28 mouse cellular contexts compared by ENCODE assay signal in the genomic region with DNA sequence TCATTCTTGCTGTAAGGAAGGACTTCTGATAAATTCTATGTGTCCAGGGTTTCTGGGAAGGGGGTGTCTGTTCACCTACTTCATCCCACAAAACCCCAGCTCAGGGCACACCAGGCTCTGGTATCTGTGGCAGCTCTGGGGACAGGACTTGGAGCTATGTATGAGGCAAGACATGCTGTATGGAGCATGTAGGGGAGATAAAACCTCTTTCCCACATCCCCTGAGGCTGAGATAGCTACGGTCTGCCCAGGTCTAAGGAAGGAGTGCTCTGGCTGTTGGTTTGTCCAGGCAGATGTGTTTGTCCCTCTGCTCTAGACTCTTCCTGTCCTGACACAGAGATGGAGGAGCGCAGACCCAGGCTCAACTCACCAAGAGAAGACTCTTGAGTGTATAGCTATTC. TPM values are rescaled to one million over a fixed set of nuclear protein-coding genes. Genes with fewer than 3 reads are reported as not detected.
DNase-seq lines count a peak whose midpoint lies in the region; ATAC-seq and TF ChIP-seq lines count a peak whose summit lies in the region.
"Had no signal": no experiment of that assay in that cellular context is flagged by ENCODE, and none has a peak within 500 bp of the region (broad histone marks: within the 10 kb centered on the region; RNA-seq: fewer than 3 reads in every experiment).

No protein-coding gene starts in this region.

- H3K9me3 ChIP-seq in liver, postnatal 0 days (ENCODE audit: low read length): no peaks in the 10 kb centered on the region
- no peaks in the 10 kb centered on the region for H3K9me3 ChIP-seq in liver, embryonic 11.5 days (ENCODE audit: control insufficient read depth, low read length)
- H3K9me3 ChIP-seq in liver, embryonic 14.5 days (ENCODE audit: control insufficient read depth, low read length): no peaks in the 10 kb centered on the region
- no peaks in the 10 kb centered on the region for H3K9me3 ChIP-seq in hindbrain, embryonic 14.5 days (ENCODE audit: control insufficient read depth, low read length)
- H3K9me3 ChIP-seq: embryonic facial prominence, embryonic 12.5 days; embryonic facial prominence, embryonic 15.5 days; hindbrain, embryonic 10.5 days; hindbrain, embryonic 13.5 days had no signal

- no peak for TF ChIP-seq EP300 in liver, postnatal 0 days (IDR thresholded peaks at IDR 0.05; ENCODE audit: low read depth)
- TF ChIP-seq EP300 in liver, embryonic 14.5 days (IDR thresholded peaks at IDR 0.05; ENCODE audit: low read depth): no peak

- no peak for TF ChIP-seq CTCF in liver, postnatal 0 days (IDR thresholded peaks at IDR 0.05; ENCODE audit: low read depth)
- no peak for TF ChIP-seq CTCF in liver, embryonic 14.5 days (IDR thresholded peaks at IDR 0.05; ENCODE audit: low read depth)
- no peak for TF ChIP-seq CTCF in layer of hippocampus, adult 2 months (conservative IDR thresholded peaks at IDR 0.05)

- no peaks in the 10 kb centered on the region for H3K36me3 ChIP-seq in liver, postnatal 0 days (replicated peaks; ENCODE audit: insufficient read depth, low read length)
- no peaks in the 10 kb centered on the region for H3K36me3 ChIP-seq in liver, embryonic 11.5 days (ENCODE audit: control insufficient read depth, insufficient read depth, low read length)
- H3K36me3 ChIP-seq in liver, embryonic 14.5 days (replicated peaks; ENCODE audit: control insufficient read depth, insufficient read depth, low read depth): no peaks in the 10 kb centered on the region
- peaks cover 42% of the 10 kb centered on the region for H3K36me3 ChIP-seq in hindbrain, embryonic 14.5 days (replicated peaks; ENCODE audit: control insufficient read depth, insufficient read depth)
- H3K36me3 ChIP-seq: embryonic facial prominence, embryonic 12.5 days; embryonic facial prominence, embryonic 15.5 days; hindbrain, embryonic 10.5 days had no signal

- no peak overlapping the region for H3K9ac ChIP-seq in liver, postnatal 0 days (replicated peaks)
- no peak overlapping the region for H3K9ac ChIP-seq in liver, embryonic 11.5 days (ENCODE audit: low read depth, low read length)
- H3K9ac ChIP-seq in liver, embryonic 14.5 days (replicated peaks): no peak overlapping the region
- no peak overlapping the region for H3K9ac ChIP-seq in hindbrain, embryonic 14.5 days
- H3K9ac ChIP-seq: embryonic facial prominence, embryonic 12.5 days; embryonic facial prominence, embryonic 15.5 days; forebrain, postnatal 0 days; hindbrain, embryonic 13.5 days had no signal

- WGBS in liver, postnatal 0 days (ENCODE audit: insufficient replicate concordance): 76% methylated on average over 2 of the region's 2 CpGs
- WGBS in liver, embryonic 11.5 days: 60% methylated on average over 2 of the region's 2 CpGs
- WGBS in liver, embryonic 14.5 days (ENCODE audit: insufficient replicate concordance): 52% methylated on average over 2 of the region's 2 CpGs
- 92% methylated on average over 2 of the region's 2 CpGs for WGBS in hindbrain, embryonic 14.5 days

- H3K4me1 ChIP-seq in liver, postnatal 0 days (ENCODE audit: insufficient read depth): no peaks in the 10 kb centered on the region; the same call in 1 of the 2 replicates
- peaks cover 7% of the 10 kb centered on the region for H3K4me1 ChIP-seq in liver, embryonic 11.5 days (replicated peaks; ENCODE audit: control insufficient read depth, insufficient read depth, low read length)
- peaks cover 24 to 27% of the 10 kb centered on the region in 2 experiments for H3K4me1 ChIP-seq in liver, embryonic 14.5 days (replicated peaks; ENCODE audit: control insufficient read depth in 2 of 2, insufficient read depth in 2 of 2, low read length in 1 of 2)
- no peaks in the 10 kb centered on the region for H3K4me1 ChIP-seq in hindbrain, embryonic 14.5 days (replicated peaks; ENCODE audit: control insufficient read depth, insufficient read depth, low read length)
- H3K4me1 ChIP-seq: embryonic facial prominence, embryonic 12.5 days had no signal

- no peak overlapping the region for H3K4me3 ChIP-seq in liver, postnatal 0 days (ENCODE audit: low read depth, low read length)
- H3K4me3 ChIP-seq in liver, embryonic 11.5 days (ENCODE audit: low read depth, low read length): no peak overlapping the region
- H3K4me3 ChIP-seq in liver, embryonic 14.5 days (ENCODE audit: insufficient read depth in 1 of 2, low read depth in 2 of 2, low read length in 2 of 2): no peak overlapping the region
- no peak overlapping the region for H3K4me3 ChIP-seq in hindbrain, embryonic 14.5 days (replicated peaks; ENCODE audit: low read length)
- no peak overlapping the region for H3K4me3 ChIP-seq in layer of hippocampus, adult 2 months
- H3K4me3 ChIP-seq: embryonic facial prominence, embryonic 12.5 days; embryonic facial prominence, embryonic 15.5 days; gastrocnemius, adult 2 months; hindbrain, embryonic 10.5 days; hindbrain, embryonic 13.5 days had no signal

- H3K27me3 ChIP-seq in liver, postnatal 0 days (ENCODE audit: insufficient read depth, low read length): no peaks in the 10 kb centered on the region
- H3K27me3 ChIP-seq in liver, embryonic 11.5 days (replicated peaks; ENCODE audit: control insufficient read depth, insufficient read depth, low read length): no peaks in the 10 kb centered on the region
- no peaks in the 10 kb centered on the region for H3K27me3 ChIP-seq in liver, embryonic 14.5 days (ENCODE audit: control insufficient read depth, insufficient read depth, low read length)
- no peaks in the 10 kb centered on the region for H3K27me3 ChIP-seq in hindbrain, embryonic 14.5 days (ENCODE audit: control insufficient read depth, insufficient read depth, low read length)
- H3K27me3 ChIP-seq: embryonic facial prominence, embryonic 12.5 days; embryonic facial prominence, embryonic 15.5 days; hindbrain, embryonic 13.5 days had no signal

- no peak overlapping the region for H3K4me2 ChIP-seq in liver, postnatal 0 days (ENCODE audit: low read depth, low read length)
- H3K4me2 ChIP-seq in liver, embryonic 11.5 days: no peak overlapping the region; the same call in 1 of the 2 replicates
- H3K4me2 ChIP-seq in liver, embryonic 14.5 days (ENCODE audit: low read depth): peak overlapping the region; percentile 77
- H3K4me2 ChIP-seq in hindbrain, embryonic 14.5 days (replicated peaks): no peak overlapping the region
- H3K4me2 ChIP-seq: embryonic facial prominence, embryonic 12.5 days; embryonic facial prominence, embryonic 15.5 days; heart, embryonic 11.5 days; hindbrain, embryonic 13.5 days had no signal

- H3K27ac ChIP-seq in liver, postnatal 0 days (ENCODE audit: low read depth): no peak overlapping the region
- H3K27ac ChIP-seq in liver, embryonic 11.5 days (ENCODE audit: low read depth, low read length): no peak overlapping the region
- H3K27ac ChIP-seq in liver, embryonic 14.5 days: peak overlapping the region; percentile 81
- H3K27ac ChIP-seq in hindbrain, embryonic 14.5 days: no peak overlapping the region
- H3K27ac ChIP-seq in layer of hippocampus, adult 2 months: no peak overlapping the region
- H3K27ac ChIP-seq: embryonic facial prominence, embryonic 12.5 days; embryonic facial prominence, embryonic 15.5 days; gastrocnemius, adult 2 months; hindbrain, embryonic 10.5 days; hindbrain, embryonic 13.5 days; hindbrain, postnatal 0 days had no signal

- peak; percentile 41 for DNase-seq in liver
- no peak for DNase-seq in liver, postnatal 0 days
- DNase-seq in liver, embryonic 11.5 days (ENCODE audit: low spot score): no peak
- peak in 1 of 3 experiments; percentile 24 for DNase-seq in liver, embryonic 14.5 days (ENCODE audit: low read depth in 3 of 3, low spot score in 3 of 3)
- DNase-seq in urinary bladder, adult 18-20 months (ENCODE audit: low spot score in 2 of 2): no peak
- no peak for DNase-seq in hindbrain, embryonic 14.5 days (ENCODE audit: low spot score)
- DNase-seq in layer of hippocampus, adult 2 months (ENCODE audit: low spot score in 2 of 2): no peak
- DNase-seq: adrenal gland, postnatal 14 days; cerebellum, adult 18-20 months; cerebellum, adult 9-10 months; cerebellum, postnatal 25 days; forebrain, postnatal 0 days; gastrocnemius, adult 2 months; gastrocnemius, postnatal 14 days; heart, adult 11 months had no signal

- ATAC-seq in liver, postnatal 0 days: no peak
- ATAC-seq in liver, embryonic 11.5 days (replicated peaks; ENCODE audit: low FRiP score): peak; percentile 61
- ATAC-seq in liver, embryonic 14.5 days (ENCODE audit: insufficient read depth): peak; percentile 63
- no peak for ATAC-seq in hindbrain, embryonic 14.5 days (ENCODE audit: low FRiP score)
- ATAC-seq: activated CD4-positive, CD25-positive, alpha-beta regulatory T cell, adult 4 months; forebrain, embryonic 14.5 days; forebrain, postnatal 0 days; hindbrain, postnatal 0 days had no signal

RNA-seq across cellular contexts. Expression of a gene that starts 35.6 kb away (rescaled TPM):
- polyA plus RNA-seq in liver, postnatal 0 days (2015; fragmentation: Nextera tagmentation; extraction: Ambion mirVana): 0.02 and 0.05 TPM in 2 replicates
- polyA plus RNA-seq in liver, embryonic 11.5 days (2014; fragmentation: Nextera tagmentation; extraction: Ambion mirVana): 1.2 and 1.6 TPM in 2 replicates
- polyA plus RNA-seq in liver, embryonic 14.5 days (2012; rRNA removed): 0.71 and 0.98 TPM in 2 replicates
- polyA plus RNA-seq in liver, embryonic 14.5 days (2014; fragmentation: Nextera tagmentation; extraction: Ambion mirVana): 0.50 and 1.1 TPM in 2 replicates
- polyA plus RNA-seq in hindbrain, embryonic 14.5 days (2014; fragmentation: Nextera tagmentation; extraction: Ambion mirVana): 50.6 and 59.1 TPM in 2 replicates
- 10 to 100 TPM; 14.1 to 15.7 TPM for total RNA-seq in layer of hippocampus, adult 2 months (2021)
- total RNA-seq: common myeloid progenitor, adult 5-6 weeks; gastrocnemius, adult 2 months; heart, adult 8-10 months; heart, postnatal 25 days had no signal
- polyA plus RNA-seq: activated CD4-positive, CD25-positive, alpha-beta regulatory T cell, adult 4 months had no signal

RNA-seq across cellular contexts. Expression of a gene that starts 56.2 kb away (rescaled TPM):
- not detected in 2 replicates for polyA plus RNA-seq in liver, postnatal 0 days (2015; fragmentation: Nextera tagmentation; extraction: Ambion mirVana)
- 0.15 and 0.18 TPM in 2 replicates for polyA plus RNA-seq in liver, embryonic 11.5 days (2014; fragmentation: Nextera tagmentation; extraction: Ambion mirVana)
- polyA plus RNA-seq in liver, embryonic 14.5 days (2012; rRNA removed): 0.06 and 0.16 TPM in 2 replicates
- 0.06 and 0.08 TPM in 2 replicates for polyA plus RNA-seq in liver, embryonic 14.5 days (2014; fragmentation: Nextera tagmentation; extraction: Ambion mirVana)
- 54.2 and 55.9 TPM in 2 replicates for polyA plus RNA-seq in hindbrain, embryonic 14.5 days (2014; fragmentation: Nextera tagmentation; extraction: Ambion mirVana)
- total RNA-seq in layer of hippocampus, adult 2 months (2021): 100 to 1,000 TPM; 327 to 335 TPM
- total RNA-seq: gastrocnemius, adult 2 months; gastrocnemius, postnatal 4 days had no signal
- polyA plus RNA-seq: activated CD4-positive, CD25-positive, alpha-beta regulatory T cell, adult 4 months; heart, postnatal 0 days had no signal

Comparison
In these comparisons a context has a peak if more than half of its experiments do, and no peak if none do; other contexts are left out.
1. ATAC-seq: peak in liver, embryonic 11.5 days (single experiment) and liver, embryonic 14.5 days (single experiment); none in liver, postnatal 0 days (single experiment) and hindbrain, embryonic 14.5 days (single experiment).
2. RNA of a gene that starts 35.6 kb away (polyA plus RNA-seq): 50.6 to 59.1 TPM in hindbrain, embryonic 14.5 days; 1.2 to 1.6 TPM in liver, embryonic 11.5 days, 0.50 to 1.1 TPM in liver, embryonic 14.5 days and 0.02 to 0.05 TPM in liver, postnatal 0 days; every median in the first group is over 10 times any median in the second.
3. RNA of a gene that starts 56.2 kb away (polyA plus RNA-seq): 54.2 to 55.9 TPM in hindbrain, embryonic 14.5 days; 0.15 to 0.18 TPM in liver, embryonic 11.5 days, 0.06 to 0.16 TPM in liver, embryonic 14.5 days and not detected in liver, postnatal 0 days; every median in the first group is over 10 times any median in the second.